Mouse (Mus musculus): Measurements from ENCODE around the gene Nanos3.
A peak's percentile ranks its signal among the peaks of the same experiment; 100 is the strongest.

The Nanos3 gene

DNA sequence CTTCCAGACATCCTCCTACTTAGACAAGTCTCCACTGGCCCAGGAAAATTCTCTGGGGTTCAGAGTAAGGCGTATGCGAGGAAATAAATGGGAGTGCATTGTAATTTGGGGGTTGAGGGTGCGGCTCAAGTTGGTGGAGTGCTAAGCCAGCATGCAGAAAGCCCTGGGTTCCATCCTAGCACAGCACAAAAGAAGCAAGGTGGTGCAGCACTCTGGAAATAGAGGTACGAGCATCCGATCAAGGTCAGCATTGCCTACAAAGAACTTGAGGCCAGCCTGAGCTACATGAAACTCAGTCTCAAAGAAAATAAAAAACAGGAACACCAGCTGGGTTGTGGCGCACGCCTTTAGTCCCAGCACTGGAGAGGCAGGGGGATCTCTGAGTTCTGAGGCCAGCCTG lies at the start of gene Nanos3:
TSS of gene Nanos3 (minus strand) at position 101 of the 400 bp plus-strand sequence.
- DNase-seq, result no peak

DNA sequence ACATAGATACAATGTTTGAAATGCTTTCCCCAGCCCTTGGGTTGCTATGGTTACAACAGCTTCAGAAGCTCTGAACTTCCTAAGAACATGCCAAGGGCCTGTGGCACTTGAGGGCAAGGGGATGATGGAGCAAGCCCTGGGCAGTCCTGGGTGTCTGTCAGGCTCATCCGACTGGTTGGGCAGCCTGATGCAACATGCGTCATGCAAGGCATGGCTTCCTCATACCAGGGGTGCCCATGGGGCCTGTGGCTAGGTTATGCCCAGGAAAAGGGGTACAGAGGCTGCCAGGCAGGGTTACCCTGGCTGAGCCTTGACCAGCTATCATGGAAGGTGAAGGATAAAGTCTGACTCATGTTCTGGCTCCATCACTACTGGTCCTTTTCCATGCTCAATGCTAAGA lies 48.0 kb upstream of the Nanos3 start:
- no peak for DNase-seq

DNA sequence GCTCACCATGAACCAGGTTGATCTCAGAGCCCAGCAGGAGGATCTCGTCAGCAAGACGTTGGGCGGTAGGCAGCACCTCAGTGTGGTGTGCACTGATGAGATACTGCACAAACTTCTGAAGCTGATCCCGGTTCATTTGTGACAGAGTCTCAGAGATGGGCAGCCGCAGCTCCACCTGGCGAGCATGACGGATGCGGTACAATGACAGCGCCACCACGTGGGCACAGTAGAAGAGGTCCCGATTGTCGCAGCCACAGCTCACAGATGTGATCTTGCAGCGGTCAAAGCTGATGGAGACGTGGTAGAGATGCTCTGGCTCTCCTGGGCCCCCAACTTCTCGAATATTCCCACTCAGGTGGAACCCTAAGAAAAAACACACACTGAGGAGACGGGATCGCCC lies 45.7 kb upstream of the Nanos3 start:
- DNase-seq, result no peak

DNA sequence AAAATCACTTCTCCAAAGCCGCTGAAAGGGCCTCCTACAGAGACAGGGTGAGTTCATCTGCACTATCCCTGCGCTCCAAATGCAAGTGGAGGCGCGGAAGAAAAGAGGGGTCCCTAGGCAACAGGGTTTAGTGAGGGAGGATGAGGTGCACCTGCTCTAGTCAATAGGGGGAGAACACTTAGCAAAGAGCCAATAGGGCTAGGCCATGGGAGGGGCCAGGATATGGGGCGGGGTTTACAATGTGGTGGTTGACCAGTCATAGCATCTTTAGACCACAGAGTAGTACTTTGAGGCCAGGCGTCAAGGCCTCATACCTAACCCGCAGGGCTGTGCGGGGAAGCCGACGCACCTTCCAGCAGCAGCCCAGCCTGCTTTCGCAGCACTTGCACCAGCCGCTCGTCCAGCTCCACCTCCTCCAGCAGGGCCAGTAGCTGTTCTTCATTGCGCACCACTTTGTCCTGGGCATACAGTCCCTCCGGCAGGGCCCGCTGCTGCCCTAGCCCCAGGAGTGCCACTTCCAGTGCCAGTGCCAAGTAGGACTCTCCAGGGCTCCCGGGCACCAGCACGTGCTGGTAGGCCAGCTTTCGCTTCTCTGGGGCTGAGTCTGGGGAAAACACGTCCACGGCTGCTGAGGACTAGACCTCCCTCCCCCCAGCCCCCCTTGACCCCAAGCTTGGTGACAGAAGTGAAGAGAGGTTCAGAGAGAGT lies 38.5 kb upstream of the Nanos3 start:
- no peak for DNase-seq

DNA sequence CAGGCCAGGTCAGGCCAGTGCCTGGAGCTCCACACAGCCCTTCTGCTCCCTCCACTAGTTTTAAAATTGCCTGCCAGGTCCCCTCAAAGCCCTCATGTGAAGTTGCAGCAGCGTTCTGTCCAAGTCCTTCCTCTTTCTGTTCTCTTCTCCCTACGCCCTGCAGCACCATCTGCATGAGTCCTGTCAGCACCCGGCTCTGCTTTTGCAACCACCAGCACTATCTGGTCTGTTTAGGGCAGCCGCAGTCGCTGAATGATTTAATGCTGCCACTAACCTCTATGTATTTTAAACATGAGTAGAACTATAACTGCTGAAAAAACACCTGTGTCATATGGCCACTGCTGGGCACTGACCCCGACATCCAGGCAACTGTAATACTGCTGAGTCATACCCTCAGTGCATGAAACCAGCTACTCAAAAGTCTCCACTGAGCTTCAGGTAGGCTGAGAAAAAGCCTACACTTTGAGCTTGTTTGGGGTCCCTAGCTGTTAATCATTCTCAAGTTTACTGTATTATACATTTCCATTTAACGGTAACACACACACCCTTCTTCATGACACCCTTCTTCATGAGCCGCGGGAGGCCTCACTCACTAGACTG lies 37.6 kb upstream of the Nanos3 start:
- DNase-seq, result no peak

DNA sequence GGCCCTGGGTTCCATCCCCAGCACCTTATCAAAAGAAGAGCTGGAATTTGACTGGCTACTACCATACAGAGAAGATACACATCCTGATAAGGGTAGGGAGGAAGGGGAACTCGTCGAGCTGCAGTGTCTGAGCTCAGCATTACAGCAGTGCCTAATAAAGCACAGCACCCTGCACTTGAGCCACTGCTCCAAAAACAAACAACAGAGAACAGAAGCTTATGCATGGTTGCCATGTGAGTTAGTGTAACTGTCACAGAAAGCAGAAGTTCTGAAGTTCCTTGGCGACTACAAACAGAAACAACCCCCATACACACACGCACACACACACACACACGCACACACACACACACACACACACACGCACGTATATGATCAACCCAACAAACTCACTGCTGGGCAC lies 35.1 kb upstream of the Nanos3 start:
- DNase-seq, result no peak

DNA sequence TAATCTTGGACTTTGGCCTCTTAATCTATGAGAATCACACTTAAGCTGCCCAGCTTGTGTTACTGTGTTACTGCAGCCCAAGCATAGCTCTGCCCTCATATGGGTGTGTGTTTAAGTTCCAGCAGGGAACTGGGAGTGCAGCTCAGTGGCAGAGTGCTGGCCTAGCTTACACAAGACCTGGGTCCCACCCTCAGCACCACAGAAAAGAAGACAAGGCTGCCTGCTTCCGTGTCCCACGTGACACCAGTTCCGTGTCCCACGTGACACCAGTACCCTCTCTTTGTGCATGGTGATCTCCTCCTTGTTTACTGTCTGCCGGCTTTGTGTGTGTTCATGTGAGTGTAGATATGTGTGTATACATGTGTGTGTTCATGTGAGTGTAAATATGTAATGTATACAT lies 33.1 kb upstream of the Nanos3 start:
- DNase-seq, result no peak

DNA sequence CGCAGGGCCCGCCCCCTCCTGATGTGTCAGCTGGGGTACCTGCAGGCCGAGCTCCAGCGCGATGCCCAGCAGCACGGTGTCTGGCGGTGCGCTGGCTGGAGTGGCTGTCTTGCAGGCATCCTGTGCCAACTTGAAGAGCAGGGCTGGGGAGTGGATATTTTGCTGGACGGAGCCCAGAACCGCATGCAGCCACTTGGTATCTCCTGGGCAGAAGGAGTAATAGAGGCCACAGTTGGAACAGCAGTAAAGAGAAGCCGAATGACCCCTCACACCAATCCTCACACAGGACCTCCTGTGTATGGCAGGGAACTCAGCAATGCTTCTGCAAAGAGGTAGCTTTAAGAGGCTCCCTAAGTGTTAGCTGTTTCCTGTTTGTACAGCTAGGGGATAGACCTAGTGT lies 32.2 kb upstream of the Nanos3 start:
- DNase-seq, result no peak

DNA sequence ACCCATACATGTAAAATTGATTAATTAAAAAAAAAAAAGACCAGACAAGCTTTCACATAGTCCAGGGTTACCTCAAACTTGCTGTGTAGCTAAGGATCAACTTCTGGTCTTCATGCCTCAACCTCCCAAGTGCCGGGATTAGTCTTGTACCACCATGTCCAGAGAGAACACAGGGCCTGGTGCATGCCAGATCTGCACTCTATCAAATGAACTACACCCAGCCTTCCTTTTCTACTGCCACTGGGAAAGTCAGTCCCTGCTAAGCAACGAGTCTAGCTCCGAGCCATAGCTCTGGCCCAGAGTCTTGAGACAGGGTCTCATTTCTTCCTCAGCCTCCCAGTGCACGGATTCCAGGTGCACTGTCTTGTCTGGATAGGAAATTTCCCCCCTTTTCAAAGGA lies 28.3 kb upstream of the Nanos3 start:
- DNase-seq, result no peak

DNA sequence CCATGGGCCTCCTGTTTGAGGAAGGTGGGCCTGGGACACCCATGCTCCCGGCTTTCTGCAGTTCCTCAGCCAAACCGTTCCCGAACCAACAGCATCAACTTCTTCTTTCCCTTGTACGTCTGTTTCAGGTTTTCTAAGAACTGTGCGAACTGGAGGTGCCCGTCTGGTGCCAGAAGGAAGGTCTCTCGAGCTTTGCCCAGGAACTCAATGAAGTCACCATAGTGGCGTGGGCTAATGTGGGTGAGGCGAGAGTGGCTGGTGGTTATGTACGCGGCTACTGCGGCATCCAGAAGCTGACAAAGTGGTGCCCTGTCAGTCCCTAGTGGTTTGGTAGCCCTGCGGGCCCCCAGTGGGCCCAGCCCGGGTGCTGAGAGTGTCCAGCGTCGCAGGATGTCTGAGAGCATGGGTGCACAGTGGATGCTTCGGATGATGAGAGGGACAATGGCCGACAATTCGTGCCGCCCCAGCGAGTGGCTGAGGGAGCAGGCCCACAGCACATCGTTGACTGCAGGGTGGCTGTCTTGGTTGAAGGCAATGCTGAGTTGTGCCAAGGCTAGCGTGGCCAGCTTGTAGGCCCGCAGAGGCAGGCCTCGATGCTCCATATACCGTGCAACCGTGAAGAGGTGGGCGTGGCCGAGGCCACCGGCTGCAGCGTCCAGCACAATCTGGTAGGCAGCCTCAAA lies 27.0 kb upstream of the Nanos3 start:
- no peak for DNase-seq

DNA sequence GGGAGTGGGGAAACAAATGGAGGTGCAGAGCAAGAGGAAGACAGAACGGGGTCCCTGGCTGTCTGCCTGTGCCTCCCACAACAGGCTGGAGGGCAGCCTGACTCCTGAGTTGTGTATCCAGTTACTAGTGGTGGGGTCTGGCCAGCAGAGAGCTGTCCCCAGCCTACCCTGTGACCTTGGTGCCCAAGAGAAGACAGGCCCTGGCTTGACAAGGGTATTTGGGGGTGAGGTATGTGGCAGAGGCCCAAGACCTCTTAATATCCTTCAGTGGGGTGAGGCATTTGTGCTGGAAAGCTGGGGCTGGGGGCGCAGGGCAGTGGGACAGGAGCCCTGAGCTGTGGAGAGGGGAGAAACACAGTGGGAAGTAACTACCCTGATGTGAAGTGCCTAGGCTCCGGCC lies 26.2 kb upstream of the Nanos3 start:
- no peak for DNase-seq

DNA sequence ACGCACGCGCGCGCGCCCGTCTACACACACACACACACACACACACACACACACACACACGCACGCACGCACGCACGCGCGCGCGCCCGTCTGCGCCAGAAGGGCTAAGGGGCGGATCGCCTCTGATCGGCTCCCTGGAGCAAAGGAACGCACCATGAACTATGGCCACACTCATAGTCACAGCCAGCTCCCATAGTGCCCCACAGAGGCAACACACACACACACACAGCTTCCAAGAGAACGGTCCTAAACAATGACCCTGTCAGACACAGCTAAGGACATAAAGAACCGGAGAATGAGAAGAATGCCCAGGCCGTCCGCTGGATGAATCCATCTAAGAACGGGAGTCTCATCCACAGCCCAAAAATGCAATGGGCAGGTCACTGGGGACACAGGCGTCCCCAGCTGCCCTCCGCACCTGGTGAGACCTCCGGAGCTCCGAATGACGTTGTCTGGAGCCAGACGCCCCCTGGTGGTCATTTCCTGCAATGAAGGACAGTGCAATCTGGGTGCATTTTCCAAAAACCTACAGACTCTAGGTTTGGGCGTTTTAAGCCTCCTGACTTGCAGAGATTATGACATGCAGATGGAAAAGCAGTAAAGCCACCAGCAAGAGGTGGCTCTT lies 25.3 kb upstream of the Nanos3 start:
- DNase-seq, result peak; percentile 78

DNA sequence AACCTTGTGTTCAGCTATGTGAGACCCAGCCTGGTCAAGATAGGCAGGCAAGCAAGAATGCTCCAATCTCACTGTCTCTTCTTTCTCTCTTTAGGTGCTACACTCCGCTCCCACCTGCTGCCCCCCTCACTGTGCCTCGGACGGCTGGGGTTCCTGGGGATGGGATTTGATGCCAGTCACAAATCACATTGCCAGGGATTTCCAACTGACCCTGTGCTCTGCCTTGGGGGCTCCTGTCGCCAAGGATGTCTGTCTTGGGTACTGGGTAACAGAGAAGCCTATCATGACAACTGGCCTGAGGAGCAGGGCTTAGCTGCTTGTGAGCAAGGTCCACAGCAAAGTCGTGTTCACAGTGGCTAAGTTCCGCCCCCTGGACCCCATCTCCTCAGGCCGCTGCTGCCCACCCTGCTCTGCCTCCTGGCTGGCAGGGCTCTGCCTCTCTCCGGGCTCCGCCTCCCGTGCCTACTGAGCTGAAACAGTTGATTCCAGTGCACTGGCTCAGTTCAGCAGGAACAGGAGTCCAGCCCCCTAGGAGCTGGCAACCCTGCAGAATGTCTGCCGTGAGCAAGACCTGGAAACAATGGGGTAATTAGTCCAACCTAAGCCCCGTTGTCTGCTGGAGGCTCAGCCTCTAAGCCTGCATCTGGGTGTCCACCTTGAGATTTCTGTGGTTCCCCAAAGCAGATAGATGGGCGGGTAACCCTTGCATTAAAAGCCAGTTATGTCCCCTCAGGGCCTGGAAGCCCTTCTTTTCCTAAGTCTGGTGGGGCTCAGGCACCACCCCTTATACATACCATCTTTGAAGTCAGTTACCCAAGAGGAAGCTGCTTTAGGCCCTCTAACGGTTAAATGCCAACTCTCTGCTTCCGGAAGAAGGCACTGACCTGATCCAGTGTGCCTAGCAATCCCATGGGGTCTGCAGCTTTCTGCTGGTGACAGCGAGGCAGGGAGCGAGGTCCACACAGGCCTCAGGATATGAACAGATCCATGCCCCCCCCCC lies 23.7 kb upstream of the Nanos3 start:
- DNase-seq, result no peak

DNA sequence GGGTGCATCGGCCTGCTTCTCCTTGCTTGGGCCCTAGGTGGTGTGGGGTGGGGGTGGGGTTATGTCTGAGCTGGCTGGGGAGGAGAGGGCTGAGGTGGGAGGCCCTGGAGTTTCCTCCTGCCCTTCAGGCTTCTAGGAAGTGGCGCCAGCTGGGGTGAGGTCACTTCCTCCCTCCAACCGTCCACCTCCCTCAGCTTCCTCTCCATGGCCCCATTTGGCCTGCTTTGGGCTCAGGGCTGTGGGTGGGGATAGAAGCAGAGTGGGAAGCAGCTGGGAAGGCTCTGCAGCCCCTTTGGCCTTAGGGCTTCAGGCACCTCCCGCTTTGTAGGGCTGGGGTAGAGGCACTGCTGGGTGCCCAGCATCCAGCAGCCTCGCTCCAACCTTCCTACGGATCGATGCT lies 22.8 kb upstream of the Nanos3 start:
- DNase-seq, result no peak

DNA sequence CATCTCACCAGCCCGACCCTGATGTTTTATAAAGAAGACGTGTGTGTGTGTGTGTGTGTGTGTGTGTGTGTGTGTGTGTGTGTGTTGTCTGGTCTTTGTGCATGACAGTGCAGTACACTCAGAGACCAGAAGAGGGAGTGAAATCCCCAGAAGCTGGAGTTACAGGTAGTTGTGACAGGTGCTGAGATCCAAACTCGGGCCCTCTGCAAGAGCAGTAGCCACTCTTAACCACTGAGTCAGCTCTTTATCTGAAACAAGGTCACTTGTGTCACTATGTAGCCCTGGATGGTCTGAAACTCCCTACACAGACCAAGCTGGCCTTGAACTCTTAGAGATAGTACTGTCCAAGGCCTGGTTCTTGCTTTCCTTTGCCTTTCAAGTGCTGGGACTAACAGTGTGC lies 21.6 kb upstream of the Nanos3 start:
- no peak for DNase-seq

DNA sequence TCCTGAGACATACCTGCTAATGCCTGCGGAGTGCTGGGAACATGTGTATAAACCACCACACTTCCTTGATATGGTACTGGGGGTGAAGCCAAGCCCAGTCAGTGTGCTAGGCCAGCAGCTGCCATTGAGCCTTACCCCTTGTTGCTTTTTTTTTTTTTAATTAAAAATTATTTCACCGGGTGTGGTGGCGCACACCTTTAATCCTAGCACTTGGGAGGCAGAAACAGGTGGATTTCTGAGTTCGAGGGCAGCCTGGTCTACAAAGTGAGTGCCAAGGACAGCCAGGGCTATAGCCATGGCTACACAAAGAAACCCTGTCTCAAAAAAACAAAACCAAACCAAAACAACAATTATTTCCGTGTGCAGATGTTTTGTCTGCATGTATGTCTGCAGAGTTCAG lies 20.1 kb upstream of the Nanos3 start:
- DNase-seq, result no peak

DNA sequence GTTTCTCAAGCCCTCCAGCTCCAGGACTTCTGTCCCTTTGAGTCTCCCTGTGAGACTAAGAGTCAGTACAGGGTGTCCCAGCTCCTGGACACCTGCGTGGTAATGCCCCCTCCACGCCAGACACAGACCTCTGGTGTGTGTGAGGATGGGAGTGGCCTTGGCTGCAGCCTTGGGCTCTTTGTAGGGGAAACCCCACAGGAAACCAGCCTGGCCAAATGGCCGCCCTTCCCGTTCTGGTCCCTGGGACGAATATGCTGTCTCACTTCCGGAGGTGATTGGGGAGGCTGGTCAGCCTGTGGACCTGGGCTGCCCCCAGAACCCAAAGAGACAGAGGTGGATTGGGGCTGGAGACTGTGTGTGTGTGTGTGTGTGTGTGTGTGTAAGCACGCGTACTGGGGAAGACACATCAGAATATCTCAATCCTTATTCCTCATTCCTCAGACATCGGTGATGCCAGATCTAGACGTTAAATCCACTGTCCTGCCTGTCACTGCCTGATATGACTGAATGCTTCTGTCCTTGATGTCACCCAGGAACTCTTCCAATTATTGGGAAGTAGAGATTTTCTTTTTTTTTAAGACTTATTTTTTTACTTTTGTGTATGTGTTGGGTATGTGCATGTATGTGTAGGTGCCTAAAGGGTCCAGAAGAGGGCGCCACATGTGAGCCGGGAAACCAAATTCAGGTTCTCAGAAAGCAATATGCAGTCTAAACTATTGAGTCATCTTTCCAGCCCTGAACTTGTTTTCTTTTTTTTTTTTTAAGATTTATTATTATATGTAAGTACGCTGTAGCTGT lies 19.2 kb upstream of the Nanos3 start:
- no peak for DNase-seq

DNA sequence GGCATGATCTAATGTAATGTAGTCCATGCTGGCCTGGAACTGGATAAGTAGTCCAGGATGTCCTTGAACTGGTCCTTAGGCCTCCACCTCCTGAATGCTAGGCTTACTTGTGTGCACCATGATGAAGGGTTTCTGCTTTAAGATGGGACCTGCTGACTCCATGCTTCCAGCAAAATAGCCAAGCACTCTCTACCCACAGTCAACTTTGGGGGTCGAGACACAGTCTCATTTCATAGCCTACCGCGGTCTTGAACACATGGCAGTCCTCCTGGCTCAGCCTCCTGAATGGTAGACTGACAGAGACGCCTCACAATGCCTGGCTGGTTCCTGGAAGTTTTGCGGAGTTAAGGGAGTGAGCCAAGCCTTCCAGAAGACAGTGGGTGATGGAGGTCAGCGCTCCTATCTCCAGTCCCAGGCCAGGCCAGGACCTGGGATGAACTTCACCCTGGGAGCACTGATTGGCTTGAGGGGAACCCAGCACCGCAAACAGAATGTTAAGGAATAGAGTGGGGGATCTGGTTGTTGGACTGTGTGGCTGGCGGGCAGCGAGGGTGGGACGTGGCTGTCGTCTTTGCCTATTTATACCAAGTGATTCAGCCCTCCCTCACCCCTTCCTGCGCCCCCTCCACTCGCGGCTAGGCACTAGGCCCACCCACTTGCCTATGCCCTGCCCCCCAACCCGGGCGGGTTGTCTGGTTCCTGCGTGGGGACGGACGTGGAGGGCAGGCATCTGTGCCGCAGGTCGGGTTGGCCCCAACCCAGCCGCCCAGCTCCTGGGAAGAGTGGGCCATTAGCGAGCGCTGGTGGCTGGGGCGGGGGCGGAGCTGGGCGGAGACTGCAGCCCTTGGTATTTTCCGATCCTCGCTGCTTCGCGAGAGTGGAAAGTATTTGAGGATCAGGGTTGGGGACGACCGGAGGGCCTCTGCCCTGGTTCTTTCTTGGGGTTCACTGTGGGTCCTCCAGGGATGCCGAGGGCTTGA lies 18.2 kb upstream of the Nanos3 start:
- no peak for DNase-seq

DNA sequence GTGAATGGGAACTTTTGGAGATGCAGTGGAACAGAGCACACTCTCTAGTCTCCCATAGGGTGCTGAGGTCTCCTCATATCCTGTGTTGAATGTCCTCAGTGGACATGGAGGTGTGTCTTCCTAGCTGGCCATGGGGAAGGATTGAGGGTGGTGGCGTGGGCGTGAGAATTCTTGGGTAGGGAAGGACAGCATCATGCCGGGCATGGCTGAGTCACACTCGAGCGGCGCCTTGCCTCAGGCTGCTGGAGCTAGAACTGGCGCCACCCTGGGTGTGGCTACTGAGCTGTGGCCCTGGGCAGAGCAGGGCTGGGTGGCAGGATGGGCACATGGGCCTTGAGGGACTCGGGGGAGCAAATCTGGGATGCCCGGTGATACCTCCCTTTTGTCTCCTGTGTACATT lies 17.4 kb upstream of the Nanos3 start:
- DNase-seq, result no peak

DNA sequence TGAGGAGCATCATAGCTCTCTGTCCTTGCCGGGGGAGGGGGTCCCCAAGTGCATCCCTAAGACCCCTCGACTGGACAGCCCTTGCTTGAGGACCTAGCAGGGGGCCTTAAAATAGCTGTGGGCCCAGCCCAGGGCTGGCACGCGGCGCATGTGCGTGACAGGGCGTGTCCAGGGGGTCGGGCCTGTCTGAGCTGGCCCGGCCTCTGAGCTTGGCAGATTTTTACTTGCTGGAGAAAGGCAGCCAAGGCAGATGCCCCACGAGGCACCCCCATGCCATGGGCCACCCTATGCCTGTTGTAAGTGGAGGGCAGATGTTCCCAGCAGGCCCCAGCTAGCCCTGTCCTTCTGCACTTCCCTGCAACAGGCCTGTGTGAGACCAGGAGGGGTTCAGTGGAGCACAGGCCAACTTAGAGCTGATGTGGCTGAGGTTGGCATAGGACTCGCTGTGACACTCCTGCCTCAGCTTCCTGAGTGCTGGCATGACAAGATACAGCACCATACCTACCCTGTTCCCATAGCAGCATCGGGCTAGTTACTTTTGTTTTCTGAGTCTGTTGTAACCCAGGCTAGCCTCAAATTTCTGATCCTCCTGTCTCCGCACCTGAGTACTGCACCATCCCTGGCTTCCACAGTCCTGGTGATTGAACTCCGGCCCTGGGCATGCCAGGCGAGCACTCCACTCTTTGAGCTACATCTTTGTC lies 16.7 kb upstream of the Nanos3 start:
- no peak for DNase-seq

All from cerebellum, adult 11 months (tissue).